Mouse (Mus musculus): Measurements from ENCODE around the gene Add1. TPM values are rescaled to one million over a fixed set of nuclear protein-coding genes. Genes with fewer than 3 reads are reported as not detected.

Gene Add1
- polyA plus RNA-seq, 1 experiment from 2014 or later: 164 TPM

DNA sequence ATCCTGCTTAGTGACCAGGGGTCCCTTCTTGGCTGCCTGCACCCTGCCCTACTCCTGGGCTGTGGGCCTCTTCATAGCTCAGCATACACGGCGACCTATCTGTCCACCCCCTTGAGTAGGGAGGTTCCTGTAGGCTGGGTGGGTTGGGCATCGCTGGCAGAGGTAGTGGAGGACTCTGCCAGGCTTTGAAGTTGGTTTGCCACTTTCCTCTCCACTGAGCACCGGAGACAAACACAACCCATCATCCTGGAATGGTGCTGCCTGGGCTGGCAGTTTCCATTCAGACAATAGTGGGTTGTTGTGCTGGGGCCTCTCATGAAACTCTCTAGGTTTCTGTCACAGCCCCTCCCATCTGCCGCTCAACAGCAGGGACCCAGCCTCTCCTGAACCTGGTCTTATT, 43.3 kb upstream of the Add1 start:
- Histone ChIP-seq H3K9me3 (ENCODE audit: control insufficient read depth, low read length) (no peaks in the 10 kb centered on the region), H3K9ac (ENCODE audit: low read length) (no peak overlapping the region), H3K4me2 (ENCODE audit: low read length) (no peak overlapping the region), H3K27ac (replicated peaks in 1 of 2; ENCODE audit: control insufficient read depth in 1 of 2, insufficient read depth in 1 of 2, low read depth in 2 of 2, low read length in 2 of 2) (no peak overlapping the region), H3K27me3 (ENCODE audit: control insufficient read depth, insufficient read depth, low read length) (no peaks in the 10 kb centered on the region), H3K36me3 (ENCODE audit: control insufficient read depth, insufficient read depth, low read length) (no peaks in the 10 kb centered on the region), H3K4me3 (ENCODE audit: control insufficient read depth in 1 of 2, insufficient read depth in 1 of 2, low read depth in 1 of 2, low read length in 2 of 2) (no peak overlapping the region), H3K4me1 (ENCODE audit: control insufficient read depth in 2 of 2, insufficient read depth in 2 of 2, low read length in 2 of 2) (peaks cover 25% of the 10 kb centered on the region in 2 experiments)
- ATAC-seq (ENCODE audit: insufficient number of reproducible peaks, insufficient read depth, low FRiP score, low read depth): no peak
- 69% methylated on average over 5 of the region's 5 CpGs for WGBS

GRCm38 (mm10) chr5:34530687-34531086, 42.8 kb upstream of the Add1 start:
- no peak overlapping the region for H3K27ac ChIP-seq (replicated peaks in 1 of 2; ENCODE audit: control insufficient read depth in 1 of 2, insufficient read depth in 1 of 2, low read depth in 2 of 2, low read length in 2 of 2)
- WGBS: 43% methylated on average over 4 of the region's 4 CpGs
- peaks cover 25% of the 10 kb centered on the region in 2 experiments for H3K4me1 ChIP-seq (ENCODE audit: control insufficient read depth in 2 of 2, insufficient read depth in 2 of 2, low read length in 2 of 2)
- H3K9me3 ChIP-seq (ENCODE audit: control insufficient read depth, low read length): no peaks in the 10 kb centered on the region
- H3K4me3 ChIP-seq (ENCODE audit: control insufficient read depth in 1 of 2, insufficient read depth in 1 of 2, low read depth in 1 of 2, low read length in 2 of 2): no peak overlapping the region
- no peak for ATAC-seq (ENCODE audit: insufficient number of reproducible peaks, insufficient read depth, low FRiP score, low read depth)
- H3K27me3 ChIP-seq (ENCODE audit: control insufficient read depth, insufficient read depth, low read length): no peaks in the 10 kb centered on the region
- no peaks in the 10 kb centered on the region for H3K36me3 ChIP-seq (ENCODE audit: control insufficient read depth, insufficient read depth, low read length)
- H3K4me2 ChIP-seq (ENCODE audit: low read length): no peak overlapping the region
- no peak overlapping the region for H3K9ac ChIP-seq (ENCODE audit: low read length)

DNA sequence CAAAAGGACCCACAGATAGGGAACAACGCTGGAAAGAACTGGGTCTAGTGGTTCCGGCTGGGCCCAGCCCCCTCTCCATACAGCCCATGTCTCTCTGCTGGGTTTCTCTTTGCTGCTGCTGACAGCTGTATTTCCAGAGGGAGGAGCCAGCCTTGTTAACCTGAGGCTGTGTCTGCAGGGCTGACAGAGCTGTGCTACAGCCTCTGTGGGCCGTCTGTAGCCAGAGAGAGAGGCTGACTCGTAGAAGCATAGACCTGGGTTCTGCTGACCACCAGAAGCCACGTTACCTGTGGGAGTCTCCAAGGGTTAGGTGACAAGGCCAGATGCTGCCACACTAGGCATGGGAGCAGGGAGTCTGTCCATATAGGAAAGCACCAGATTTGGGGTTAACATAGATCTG, 40.4 kb upstream of the Add1 start:
- no peaks in the 10 kb centered on the region for H3K9me3 ChIP-seq (ENCODE audit: control insufficient read depth, low read length)
- no peak overlapping the region for H3K4me3 ChIP-seq (ENCODE audit: control insufficient read depth in 1 of 2, insufficient read depth in 1 of 2, low read depth in 1 of 2, low read length in 2 of 2)
- H3K4me2 ChIP-seq (ENCODE audit: low read length): no peak overlapping the region
- H3K4me1 ChIP-seq (ENCODE audit: control insufficient read depth in 2 of 2, insufficient read depth in 2 of 2, low read length in 2 of 2): peaks cover 14 to 15% of the 10 kb centered on the region in 2 experiments
- ATAC-seq (ENCODE audit: insufficient number of reproducible peaks, insufficient read depth, low FRiP score, low read depth): no peak
- no peaks in the 10 kb centered on the region for H3K36me3 ChIP-seq (ENCODE audit: control insufficient read depth, insufficient read depth, low read length)
- no peak overlapping the region for H3K27ac ChIP-seq (replicated peaks in 1 of 2; ENCODE audit: control insufficient read depth in 1 of 2, insufficient read depth in 1 of 2, low read depth in 2 of 2, low read length in 2 of 2)
- 64% methylated on average over 5 of the region's 5 CpGs for WGBS
- H3K27me3 ChIP-seq (ENCODE audit: control insufficient read depth, insufficient read depth, low read length): no peaks in the 10 kb centered on the region
- H3K9ac ChIP-seq (ENCODE audit: low read length): no peak overlapping the region

GRCm38 (mm10) chr5:34533820-34534219, 39.6 kb upstream of the Add1 start:
- no peak for ATAC-seq (ENCODE audit: insufficient number of reproducible peaks, insufficient read depth, low FRiP score, low read depth)
- H3K27ac ChIP-seq (replicated peaks in 1 of 2; ENCODE audit: control insufficient read depth in 1 of 2, insufficient read depth in 1 of 2, low read depth in 2 of 2, low read length in 2 of 2): peak overlapping the region; percentile 41 to 43; a peak in 3 of 4 replicates

DNA sequence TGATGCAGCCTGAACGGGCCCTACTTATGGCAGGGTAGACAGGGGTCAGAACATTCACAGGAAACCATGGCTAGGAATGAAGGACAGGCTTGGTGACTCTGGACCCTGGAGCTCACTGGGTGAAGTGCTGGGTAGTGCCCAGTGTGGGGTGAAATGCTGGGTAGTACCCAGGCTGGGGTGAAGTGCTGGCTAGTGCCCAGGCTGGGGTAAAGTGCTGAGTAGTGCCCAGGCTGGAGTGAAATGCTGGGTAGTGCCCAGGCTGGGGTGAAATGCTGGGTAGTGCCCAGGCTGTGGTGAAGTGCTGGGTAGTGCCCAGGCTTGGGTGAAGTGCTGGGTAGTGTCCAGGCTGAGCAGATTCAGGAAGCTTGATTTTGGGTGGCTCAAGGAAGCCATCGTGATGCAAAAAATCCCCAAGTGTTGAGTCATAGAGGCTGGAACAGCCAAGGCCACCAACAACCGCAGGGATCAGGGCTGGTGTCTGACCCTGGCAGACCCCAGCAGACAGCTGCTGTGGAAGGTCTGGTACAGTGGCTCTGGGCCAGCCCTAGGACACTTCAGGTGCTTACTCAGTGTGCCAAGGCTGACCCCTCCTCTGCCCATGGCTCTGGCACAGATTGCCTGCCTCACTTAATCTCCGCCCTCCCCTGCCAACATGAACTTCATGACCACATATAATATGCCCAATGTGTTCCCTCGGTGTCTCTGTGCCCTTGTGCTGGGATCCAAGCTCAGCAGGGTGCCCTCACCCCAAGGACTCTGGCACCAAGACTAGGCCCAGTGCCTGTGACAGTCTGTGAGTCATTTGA, 38.5 kb upstream of the Add1 start:
- 75% methylated on average over 5 of the region's 5 CpGs for WGBS
- Histone ChIP-seq H3K4me2 (ENCODE audit: low read length) (no peak overlapping the region), H3K9me3 (ENCODE audit: control insufficient read depth, low read length) (no peaks in the 10 kb centered on the region), H3K4me1 (ENCODE audit: control insufficient read depth in 2 of 2, insufficient read depth in 2 of 2, low read length in 2 of 2) (peaks cover 15 to 17% of the 10 kb centered on the region in 2 experiments), H3K27me3 (ENCODE audit: control insufficient read depth, insufficient read depth, low read length) (no peaks in the 10 kb centered on the region), H3K27ac (replicated peaks in 1 of 2; ENCODE audit: control insufficient read depth in 1 of 2, insufficient read depth in 1 of 2, low read depth in 2 of 2, low read length in 2 of 2) (no peak overlapping the region), H3K36me3 (ENCODE audit: control insufficient read depth, insufficient read depth, low read length) (no peaks in the 10 kb centered on the region), H3K9ac (ENCODE audit: low read length) (no peak overlapping the region), H3K4me3 (ENCODE audit: control insufficient read depth in 1 of 2, insufficient read depth in 1 of 2, low read depth in 1 of 2, low read length in 2 of 2) (no peak overlapping the region)
- no peak for ATAC-seq (ENCODE audit: insufficient number of reproducible peaks, insufficient read depth, low FRiP score, low read depth)

More at GRCm38 (mm10) chr5:34533820-34534219, 39.6 kb upstream of the Add1 start:
- Histone ChIP-seq H3K9ac (ENCODE audit: low read length) (no peak overlapping the region), H3K4me2 (ENCODE audit: low read length) (no peak overlapping the region), H3K4me1 (ENCODE audit: control insufficient read depth in 2 of 2, insufficient read depth in 2 of 2, low read length in 2 of 2) (peaks cover 15 to 17% of the 10 kb centered on the region in 2 experiments), H3K9me3 (ENCODE audit: control insufficient read depth, low read length) (no peaks in the 10 kb centered on the region), H3K4me3 (ENCODE audit: control insufficient read depth in 1 of 2, insufficient read depth in 1 of 2, low read depth in 1 of 2, low read length in 2 of 2) (no peak overlapping the region), H3K27me3 (ENCODE audit: control insufficient read depth, insufficient read depth, low read length) (no peaks in the 10 kb centered on the region), H3K36me3 (ENCODE audit: control insufficient read depth, insufficient read depth, low read length) (no peaks in the 10 kb centered on the region)
- 48% methylated on average over 3 of the region's 3 CpGs for WGBS

DNA sequence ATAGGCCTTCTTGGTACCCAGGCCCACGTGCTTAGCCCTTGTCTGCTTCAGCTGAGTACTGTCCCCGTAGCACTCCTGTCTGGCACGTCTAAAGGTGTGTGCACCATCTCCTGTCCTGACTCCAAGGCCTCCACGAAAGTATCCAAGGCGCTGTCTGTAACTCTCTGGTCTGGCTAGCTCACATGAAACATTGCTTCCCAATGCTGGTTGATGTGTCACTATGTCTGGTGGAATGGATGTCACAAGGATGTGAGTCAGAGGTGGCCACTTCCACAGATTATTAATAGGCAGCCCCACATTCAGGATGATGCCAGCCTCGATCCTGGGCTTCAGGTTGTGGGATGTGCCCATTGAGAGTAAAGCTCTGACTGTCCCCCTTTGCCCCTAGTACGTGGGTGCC, 37.6 kb upstream of the Add1 start:
- Histone ChIP-seq H3K36me3 (ENCODE audit: control insufficient read depth, insufficient read depth, low read length) (no peaks in the 10 kb centered on the region), H3K4me2 (ENCODE audit: low read length) (no peak overlapping the region), H3K27me3 (ENCODE audit: control insufficient read depth, insufficient read depth, low read length) (no peaks in the 10 kb centered on the region), H3K4me3 (ENCODE audit: control insufficient read depth in 1 of 2, insufficient read depth in 1 of 2, low read depth in 1 of 2, low read length in 2 of 2) (no peak overlapping the region), H3K9ac (ENCODE audit: low read length) (no peak overlapping the region), H3K4me1 (ENCODE audit: control insufficient read depth in 2 of 2, insufficient read depth in 2 of 2, low read length in 2 of 2) (peaks cover 15 to 17% of the 10 kb centered on the region in 2 experiments), H3K27ac (replicated peaks in 1 of 2; ENCODE audit: control insufficient read depth in 1 of 2, insufficient read depth in 1 of 2, low read depth in 2 of 2, low read length in 2 of 2) (no peak overlapping the region), H3K9me3 (ENCODE audit: control insufficient read depth, low read length) (no peaks in the 10 kb centered on the region)
- WGBS: 81% methylated on average over 7 of the region's 7 CpGs
- no peak for ATAC-seq (ENCODE audit: insufficient number of reproducible peaks, insufficient read depth, low FRiP score, low read depth)

- Histone ChIP-seq H3K4me1 (ENCODE audit: control insufficient read depth in 2 of 2, insufficient read depth in 2 of 2, low read length in 2 of 2) (peaks cover 13 to 16% of the 10 kb centered on the region in 2 experiments), H3K9me3 (ENCODE audit: control insufficient read depth, low read length) (no peaks in the 10 kb centered on the region), H3K9ac (ENCODE audit: low read length) (no peak overlapping the region), H3K4me3 (ENCODE audit: control insufficient read depth in 1 of 2, insufficient read depth in 1 of 2, low read depth in 1 of 2, low read length in 2 of 2) (no peak overlapping the region), H3K27ac (replicated peaks in 1 of 2; ENCODE audit: control insufficient read depth in 1 of 2, insufficient read depth in 1 of 2, low read depth in 2 of 2, low read length in 2 of 2) (no peak overlapping the region), H3K4me2 (ENCODE audit: low read length) (no peak overlapping the region), H3K27me3 (ENCODE audit: control insufficient read depth, insufficient read depth, low read length) (no peaks in the 10 kb centered on the region), H3K36me3 (ENCODE audit: control insufficient read depth, insufficient read depth, low read length) (no peaks in the 10 kb centered on the region)
- no peak for ATAC-seq (ENCODE audit: insufficient number of reproducible peaks, insufficient read depth, low FRiP score, low read depth)
- 66% methylated on average over 7 of the region's 7 CpGs for WGBS
These were observed 35.4 kb upstream of the Add1 start for GRCm38 (mm10) chr5:34538079-34538478.

DNA sequence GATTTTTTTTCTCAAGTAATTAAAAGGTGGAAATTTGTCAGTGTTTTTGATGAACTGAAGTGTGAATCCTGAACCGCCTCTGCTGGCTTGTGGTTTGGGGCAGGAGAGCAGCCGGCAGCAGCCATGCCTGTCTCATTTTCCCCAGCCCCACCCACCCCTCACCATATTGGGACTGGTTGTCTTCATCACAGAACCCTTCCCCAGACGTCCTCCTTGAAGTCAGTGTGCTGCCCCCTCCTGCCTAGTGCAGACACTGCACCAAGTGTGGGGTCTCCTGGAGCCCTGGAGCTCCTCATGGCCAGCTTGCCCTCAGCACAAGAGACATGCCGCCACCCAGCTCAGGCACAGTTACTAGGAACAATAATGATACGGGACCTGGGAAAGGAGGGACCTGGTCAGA, 34.9 kb upstream of the Add1 start:
- no peak overlapping the region for H3K27ac ChIP-seq (replicated peaks in 1 of 2; ENCODE audit: control insufficient read depth in 1 of 2, insufficient read depth in 1 of 2, low read depth in 2 of 2, low read length in 2 of 2)

More for the DNA sequence above, 34.9 kb upstream of the Add1 start:
- H3K9ac ChIP-seq (ENCODE audit: low read length): no peak overlapping the region
- H3K4me2 ChIP-seq (ENCODE audit: low read length): no peak overlapping the region
- ATAC-seq (ENCODE audit: insufficient number of reproducible peaks, insufficient read depth, low FRiP score, low read depth): no peak
- no peak overlapping the region for H3K4me3 ChIP-seq (ENCODE audit: control insufficient read depth in 1 of 2, insufficient read depth in 1 of 2, low read depth in 1 of 2, low read length in 2 of 2)
- H3K27me3 ChIP-seq (ENCODE audit: control insufficient read depth, insufficient read depth, low read length): no peaks in the 10 kb centered on the region
- 31% methylated on average over 5 of the region's 5 CpGs for WGBS
- H3K4me1 ChIP-seq (ENCODE audit: control insufficient read depth in 2 of 2, insufficient read depth in 2 of 2, low read length in 2 of 2): peaks cover 11 to 12% of the 10 kb centered on the region in 2 experiments
- H3K9me3 ChIP-seq (ENCODE audit: control insufficient read depth, low read length): no peaks in the 10 kb centered on the region
- H3K36me3 ChIP-seq (ENCODE audit: control insufficient read depth, insufficient read depth, low read length): no peaks in the 10 kb centered on the region

All from heart, embryonic 14.5 days (tissue).